Mouse (Mus musculus) forebrain, embryonic 15.5 days (tissue): Measurements from ENCODE around the gene Cpb1. TPM values are rescaled to one million over a fixed set of nuclear protein-coding genes. Genes with fewer than 3 reads are reported as not detected.

Experiments
- ATAC-seq: fragments of 200-750 bp; cut with Nextera tagmentation; replicated peaks from 2 replicates; pipeline ENCODE4 v1.8.0; 2017; ENCODE audit warnings: mild to moderate bottlenecking, moderate TSS enrichment, moderate library complexity
- H3K27ac ChIP-seq: fragments of 300-500 bp; sonication (generic); replicated peaks from 2 replicates; pipeline ENCODE4 v1.5.1; 2015; ENCODE audit warnings: mild to moderate bottlenecking, inconsistent platforms
- H3K27me3 ChIP-seq: fragments of 300-500 bp; sonication (generic); 2 replicates; pipeline ENCODE4 v1.6.1; 2015; ENCODE audit warnings: inconsistent platforms
- H3K36me3 ChIP-seq: fragments of 300-500 bp; sonication (generic); 2 replicates; pipeline ENCODE4 v1.6.1; 2015; ENCODE audit warnings: mild to moderate bottlenecking, inconsistent platforms
- H3K4me1 ChIP-seq: fragments of 300-500 bp; sonication (generic); 2 replicates; pipeline ENCODE4 v1.6.1; 2015; ENCODE audit warnings: inconsistent platforms
- H3K4me2 ChIP-seq: fragments of 300-500 bp; sonication (generic); replicated peaks from 2 replicates; pipeline ENCODE4 v1.6.1; 2015; ENCODE audit warnings: mild to moderate bottlenecking, inconsistent platforms
- H3K4me3 ChIP-seq: fragments of 300-500 bp; sonication (generic); 2 replicates; pipeline ENCODE4 v1.5.1; 2015; ENCODE audit warnings: mild to moderate bottlenecking, inconsistent platforms
- H3K9ac ChIP-seq: fragments of 300-500 bp; sonication (generic); replicated peaks from 2 replicates; pipeline ENCODE4 v1.6.1; 2015; ENCODE audit warnings: mild to moderate bottlenecking, inconsistent platforms
- H3K9me3 ChIP-seq: fragments of 300-500 bp; sonication (generic); 2 replicates; pipeline ENCODE4 v1.6.1; 2016; ENCODE audit warnings: inconsistent platforms
- WGBS: fragments of 180-500 bp; shearing (Covaris S2); methylation state at CpG from one replicate; pipeline ENCODE4 v1.1.7; 2015; ENCODE audit warnings: mixed read lengths; 5-methylcytosine and 5-hydroxymethylcytosine counted together
- microRNA-seq: library from miRNA; unstranded; fragments of <30 nt; microRNA quantifications from one replicate; pipeline ENCODE4, GENCODE M21; 2016
- polyA plus RNA-seq: library from polyadenylated mRNA; unstranded; fragments of >200 nt; fragmentation: Nextera tagmentation; extraction: Ambion mirVana; gene quantifications from 2 replicates; pipeline ENCODE4 v1.2.1, GENCODE M21; 2015

Cpb1 gene
- polyA plus RNA-seq, 1 experiment from 2014 or later = not detected

GRCm38 (mm10) chr3:20242050-20242449 lies 33.5 kb downstream of the Cpb1 start, which contains the start of gene Cpa3:
Gene Cpa3 (minus strand): TSS chr3:20242181.
- H3K27ac ChIP-seq = no peak within 1 kb of the TSS
- WGBS = 96% methylated on average over 3 of the region's 3 CpGs
- H3K4me2 ChIP-seq = no peak within 1 kb of the TSS
- ATAC-seq = no peak
- no peak within 1 kb of the TSS for H3K9ac ChIP-seq
- no peaks in the 10 kb centered on the region for H3K36me3 ChIP-seq
- no peaks in the 10 kb centered on the region for H3K27me3 ChIP-seq
- H3K4me1 ChIP-seq = no peaks in the 10 kb centered on the region
- H3K9me3 ChIP-seq = no peaks in the 10 kb centered on the region
- no peak within 1 kb of the TSS for H3K4me3 ChIP-seq

- no peaks in the 10 kb centered on the region for H3K27me3 ChIP-seq
- 84% methylated on average over 3 of the region's 3 CpGs for WGBS
- no peak for ATAC-seq
- H3K9ac ChIP-seq = no peak overlapping the region
- H3K4me2 ChIP-seq = no peak overlapping the region
- H3K9me3 ChIP-seq = no peaks in the 10 kb centered on the region
- H3K4me1 ChIP-seq = no peaks in the 10 kb centered on the region
- H3K27ac ChIP-seq = no peak overlapping the region
- no peak overlapping the region for H3K4me3 ChIP-seq
- no peaks in the 10 kb centered on the region for H3K36me3 ChIP-seq
These were observed 35.8 kb downstream of the Cpb1 start for GRCm38 (mm10) chr3:20239741-20240140.

- no peak overlapping the region for H3K9ac ChIP-seq
- 88% methylated on average over 1 of the region's 1 CpGs for WGBS
- no peaks in the 10 kb centered on the region for H3K4me1 ChIP-seq
- no peak for ATAC-seq
- H3K4me2 ChIP-seq = no peak overlapping the region
- no peaks in the 10 kb centered on the region for H3K36me3 ChIP-seq
- no peaks in the 10 kb centered on the region for H3K9me3 ChIP-seq
- no peaks in the 10 kb centered on the region for H3K27me3 ChIP-seq
- no peak overlapping the region for H3K4me3 ChIP-seq
- no peak overlapping the region for H3K27ac ChIP-seq
These were observed 38.6 kb downstream of the Cpb1 start for GRCm38 (mm10) chr3:20236965-20237364.

DNA sequence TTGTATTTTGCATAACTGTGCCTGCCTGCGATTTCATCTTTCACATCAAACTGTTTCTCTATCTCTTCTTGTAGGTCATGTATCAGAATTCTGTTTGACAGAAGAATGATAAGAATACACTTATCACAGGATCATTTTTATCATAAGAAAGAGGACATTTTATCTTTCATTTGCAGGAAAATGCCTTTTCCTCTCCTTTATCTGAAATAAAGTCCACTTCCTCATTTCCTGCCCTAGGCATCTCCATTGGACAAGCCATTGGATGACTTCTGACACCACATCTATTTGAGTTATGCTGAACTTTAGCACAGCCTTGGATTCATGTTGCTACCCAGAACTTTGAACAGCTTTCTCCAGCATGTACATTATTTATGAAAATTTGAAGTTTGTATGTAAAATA lies 46.5 kb downstream of the Cpb1 start:
- ATAC-seq = no peak
- Histone ChIP-seq H3K9ac (no peak overlapping the region), H3K4me2 (no peak overlapping the region), H3K4me3 (no peak overlapping the region), H3K27ac (no peak overlapping the region), H3K4me1 (no peaks in the 10 kb centered on the region), H3K9me3 (no peaks in the 10 kb centered on the region), H3K27me3 (no peaks in the 10 kb centered on the region), H3K36me3 (no peaks in the 10 kb centered on the region)
- WGBS = 94% methylated on average over 1 of the region's 1 CpGs

DNA sequence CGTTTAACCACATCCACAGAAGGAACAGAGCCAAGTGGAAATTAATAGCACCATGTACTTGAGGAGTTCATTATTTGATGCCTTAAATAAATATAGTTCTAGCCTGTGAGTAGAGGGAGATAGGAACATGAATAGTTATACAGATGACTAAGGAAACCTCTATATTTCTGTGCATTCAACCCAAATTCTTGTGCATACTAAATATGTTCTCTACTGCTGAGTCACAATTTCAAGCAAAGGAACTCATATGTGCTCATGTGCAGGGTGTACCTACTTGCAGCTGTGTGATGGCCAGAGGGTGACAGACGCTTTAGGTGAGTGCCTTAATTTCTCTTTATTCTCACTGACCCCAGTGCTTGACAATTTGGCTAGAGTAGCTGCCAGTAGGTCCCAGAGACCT lies 50.1 kb downstream of the Cpb1 start:
- no peaks in the 10 kb centered on the region for H3K36me3 ChIP-seq
- no peak for ATAC-seq
- no peaks in the 10 kb centered on the region for H3K27me3 ChIP-seq
- H3K4me2 ChIP-seq = no peak overlapping the region
- H3K9me3 ChIP-seq = no peaks in the 10 kb centered on the region
- H3K27ac ChIP-seq = no peak overlapping the region
- 89% methylated on average over 2 of the region's 2 CpGs for WGBS
- no peak overlapping the region for H3K9ac ChIP-seq
- no peaks in the 10 kb centered on the region for H3K4me1 ChIP-seq
- H3K4me3 ChIP-seq = no peak overlapping the region

DNA sequence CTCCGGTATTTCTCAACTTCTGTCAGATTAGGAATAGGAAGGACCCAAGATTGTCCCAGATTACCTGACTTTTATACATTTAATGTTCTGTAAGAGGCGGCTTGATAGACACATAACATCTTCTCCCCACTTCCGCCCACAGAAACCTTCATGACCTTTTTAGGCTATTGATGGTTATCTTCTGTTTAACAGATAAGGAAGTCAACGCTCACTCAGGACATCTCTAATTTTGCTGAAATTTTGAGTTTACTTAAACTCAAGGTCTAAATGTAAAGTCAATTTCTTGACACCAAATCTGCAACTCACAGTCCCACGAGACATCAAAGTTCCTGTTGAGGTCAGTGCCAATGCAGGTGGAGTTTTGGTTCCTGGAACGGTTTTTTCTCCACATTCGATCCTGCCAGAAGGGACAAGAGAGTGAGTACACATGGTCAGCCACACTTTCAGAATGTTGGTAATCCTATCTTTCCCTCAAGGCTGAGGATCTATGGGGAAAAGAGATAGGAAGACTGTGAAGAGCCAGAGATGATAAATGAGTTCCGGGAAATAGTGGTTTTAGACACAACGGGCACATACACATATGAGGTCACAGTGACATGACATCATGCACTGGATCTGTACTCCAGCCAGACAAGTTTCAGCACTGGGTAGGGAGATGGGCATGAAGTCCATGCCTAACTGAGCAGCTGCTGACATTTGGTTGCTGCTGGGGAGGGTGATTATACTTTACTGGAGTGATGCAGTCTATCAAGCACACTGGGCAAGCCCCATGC lies 52.4 kb downstream of the Cpb1 start:
- H3K4me2 ChIP-seq = no peak overlapping the region
- H3K36me3 ChIP-seq = no peaks in the 10 kb centered on the region
- ATAC-seq = no peak
- no peaks in the 10 kb centered on the region for H3K27me3 ChIP-seq
- no peak overlapping the region for H3K27ac ChIP-seq
- no peak overlapping the region for H3K9ac ChIP-seq
- no peaks in the 10 kb centered on the region for H3K4me1 ChIP-seq
- 95% methylated on average over 9 of the region's 9 CpGs for WGBS
- no peak overlapping the region for H3K4me3 ChIP-seq
- H3K9me3 ChIP-seq = no peaks in the 10 kb centered on the region

GRCm38 (mm10) chr3:20222136-20222535 lies 53.4 kb downstream of the Cpb1 start:
- 80% methylated on average over 3 of the region's 3 CpGs for WGBS
- no peaks in the 10 kb centered on the region for H3K27me3 ChIP-seq
- no peaks in the 10 kb centered on the region for H3K9me3 ChIP-seq
- H3K4me2 ChIP-seq = no peak overlapping the region
- H3K4me1 ChIP-seq = no peaks in the 10 kb centered on the region
- no peak for ATAC-seq
- H3K9ac ChIP-seq = no peak overlapping the region
- no peak overlapping the region for H3K27ac ChIP-seq
- no peak overlapping the region for H3K4me3 ChIP-seq
- no peaks in the 10 kb centered on the region for H3K36me3 ChIP-seq

GRCm38 (mm10) chr3:20198869-20199268 lies 76.7 kb downstream of the Cpb1 start:
- H3K9me3 ChIP-seq = no peaks in the 10 kb centered on the region
- H3K27ac ChIP-seq = no peak overlapping the region
- H3K4me1 ChIP-seq = no peaks in the 10 kb centered on the region
- no peak overlapping the region for H3K4me2 ChIP-seq
- no peaks in the 10 kb centered on the region for H3K27me3 ChIP-seq
- peak; percentile 72; the same call in 1 of the 2 replicates for ATAC-seq
- 27% methylated on average over 6 of the region's 6 CpGs for WGBS
- no peaks in the 10 kb centered on the region for H3K36me3 ChIP-seq
- H3K4me3 ChIP-seq = no peak overlapping the region
- H3K9ac ChIP-seq = no peak overlapping the region

Small RNAs within 50 kb of the gene (microRNA-seq; reads per million reads assigned to microRNA genes)
- gene Mir7007 = not detected

Other genes with a start within 250 kb of the Cpb1 start
- 12.1 and 13.8 TPM in 2 replicates for gene Hps3, start 240.4 kb downstream of the Cpb1 start, polyA plus RNA-seq
- 23.1 and 25.3 TPM in 2 replicates for gene Hltf, start 217.9 kb downstream of the Cpb1 start, polyA plus RNA-seq
- gene Gyg, start 120.4 kb downstream of the Cpb1 start, polyA plus RNA-seq = 29.4 and 30.9 TPM in 2 replicates
- 0.20 and 0.42 TPM in 2 replicates for gene Cpa3, start 33.6 kb downstream of the Cpb1 start, polyA plus RNA-seq
- 0.08 TPM in 1 of 2 replicates, not detected in the other for gene Agtr1b, start 91.4 kb upstream of the Cpb1 start, polyA plus RNA-seq